Mouse (Mus musculus): ENCODE measurements around the gene Cabin1. TPM values are rescaled to one million over a fixed set of nuclear protein-coding genes. Genes with fewer than 3 reads are reported as not detected.
"Not testable (repeated sequence)": the region's sequence is repeated elsewhere in the genome, so short reads cannot be mapped to it uniquely, and the experiment has no call there.

Gene Cabin1
- polyA plus RNA-seq, 2 experiments: 11.2 to 13.7 TPM

DNA sequence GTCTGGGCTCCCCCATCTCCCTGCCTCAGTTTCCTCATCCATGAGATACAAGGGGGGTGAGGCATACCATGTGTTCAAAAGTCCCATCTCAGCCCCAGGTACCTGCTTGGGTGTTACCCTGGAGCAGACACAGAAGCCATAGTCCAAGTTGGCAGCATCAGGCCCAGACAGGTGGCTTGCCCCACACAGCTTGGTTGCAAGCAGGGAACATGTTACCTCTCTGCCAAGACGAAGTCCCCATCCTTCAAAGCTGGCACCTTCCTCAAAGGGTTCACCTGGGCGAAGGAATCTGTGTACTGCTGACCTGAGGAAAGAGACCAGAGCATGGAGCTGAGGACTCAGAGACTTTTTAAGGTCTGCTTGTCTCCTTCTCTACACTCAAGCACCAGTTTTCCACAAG lies 13.7 kb upstream of the Cabin1 start:
- WGBS (ENCODE audit: insufficient replicate concordance): 54% methylated on average over 2 of the region's 2 CpGs
- H3K9me3 ChIP-seq (ENCODE audit: control insufficient read depth, low read length): no peaks in the 10 kb centered on the region
- no peak overlapping the region for H3K27ac ChIP-seq
- DNase-seq (ENCODE audit: low read depth in 3 of 3, low spot score in 3 of 3): no peak
- no peak overlapping the region for H3K9ac ChIP-seq (replicated peaks)
- H3K4me3 ChIP-seq (ENCODE audit: insufficient read depth in 1 of 2, low read depth in 2 of 2, low read length in 2 of 2): no peak overlapping the region
- H3K27me3 ChIP-seq (ENCODE audit: control insufficient read depth, insufficient read depth, low read length): peaks cover 25% of the 10 kb centered on the region
- TF ChIP-seq EP300 (IDR thresholded peaks at IDR 0.05; ENCODE audit: low read depth) (no peak), CTCF (IDR thresholded peaks at IDR 0.05; ENCODE audit: low read depth) (no peak)
- H3K4me2 ChIP-seq (ENCODE audit: low read depth): no peak overlapping the region
- H3K4me1 ChIP-seq (replicated peaks; ENCODE audit: control insufficient read depth in 2 of 2, insufficient read depth in 2 of 2, low read length in 1 of 2): peaks cover 4 to 7% of the 10 kb centered on the region in 2 experiments
- no peaks in the 10 kb centered on the region for H3K36me3 ChIP-seq (replicated peaks; ENCODE audit: control insufficient read depth, insufficient read depth, low read depth)
- no peak for ATAC-seq (ENCODE audit: insufficient read depth)

DNA sequence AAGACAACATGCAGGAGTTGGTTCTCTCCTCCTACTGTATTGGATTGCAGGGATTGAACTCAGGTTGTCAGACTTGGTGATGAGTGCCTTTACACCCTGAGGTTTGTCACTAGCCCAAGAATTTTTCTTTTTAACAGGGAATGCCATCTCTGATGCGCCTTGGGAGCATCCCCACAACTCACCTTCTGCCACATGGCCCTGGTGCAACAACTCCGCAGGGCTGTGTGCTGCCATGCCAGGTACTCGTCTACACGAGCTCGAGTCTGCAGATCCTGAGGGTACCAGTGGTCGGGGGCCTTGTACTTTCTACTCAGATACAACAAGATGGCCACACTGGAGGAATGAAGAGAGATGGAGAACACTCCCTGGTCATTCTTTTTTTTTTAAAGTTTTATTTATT lies 12.4 kb upstream of the Cabin1 start:
- WGBS (ENCODE audit: insufficient replicate concordance): 69% methylated on average over 6 of the region's 6 CpGs
- H3K9ac ChIP-seq (replicated peaks): no peak overlapping the region
- ATAC-seq (ENCODE audit: insufficient read depth): no peak
- H3K27ac ChIP-seq: no peak overlapping the region
- no peaks in the 10 kb centered on the region for H3K36me3 ChIP-seq (replicated peaks; ENCODE audit: control insufficient read depth, insufficient read depth, low read depth)
- H3K4me1 ChIP-seq (replicated peaks; ENCODE audit: control insufficient read depth in 2 of 2, insufficient read depth in 2 of 2, low read length in 1 of 2): peaks cover 4 to 7% of the 10 kb centered on the region in 2 experiments
- DNase-seq (ENCODE audit: low read depth in 3 of 3, low spot score in 3 of 3): no peak
- H3K9me3 ChIP-seq (ENCODE audit: control insufficient read depth, low read length): no peaks in the 10 kb centered on the region
- TF ChIP-seq EP300 (IDR thresholded peaks at IDR 0.05; ENCODE audit: low read depth) (no peak), CTCF (IDR thresholded peaks at IDR 0.05; ENCODE audit: low read depth) (no peak)
- peaks cover 25% of the 10 kb centered on the region for H3K27me3 ChIP-seq (ENCODE audit: control insufficient read depth, insufficient read depth, low read length)
- H3K4me3 ChIP-seq (ENCODE audit: insufficient read depth in 1 of 2, low read depth in 2 of 2, low read length in 2 of 2): no peak overlapping the region
- no peak overlapping the region for H3K4me2 ChIP-seq (ENCODE audit: low read depth)

DNA sequence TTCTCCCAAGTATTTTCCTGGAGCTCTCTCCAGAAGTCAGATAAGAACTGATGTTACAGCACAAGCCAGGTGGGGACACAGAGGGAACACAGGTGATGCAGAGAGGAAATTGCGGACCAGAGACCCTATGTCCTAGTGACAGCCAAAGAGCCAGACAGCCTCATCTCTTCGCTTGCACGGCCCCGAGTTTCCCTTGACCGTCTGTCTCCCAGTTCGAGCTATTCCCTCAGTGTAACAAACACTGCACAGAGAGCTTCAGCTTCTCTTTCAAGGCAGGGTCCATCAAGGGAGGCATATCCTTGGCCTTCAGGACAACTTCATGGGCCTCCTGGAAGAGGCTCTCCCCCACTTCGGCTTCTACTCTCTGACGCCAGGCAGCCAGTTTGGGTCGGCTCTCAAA lies 10.4 kb upstream of the Cabin1 start:
- WGBS (ENCODE audit: insufficient replicate concordance): 75% methylated on average over 9 of the region's 9 CpGs
- DNase-seq (ENCODE audit: low read depth in 3 of 3, low spot score in 3 of 3) (no peak), ATAC-seq (ENCODE audit: insufficient read depth) (no peak)
- Histone ChIP-seq H3K9ac (replicated peaks) (no peak overlapping the region), H3K36me3 (replicated peaks; ENCODE audit: control insufficient read depth, insufficient read depth, low read depth) (no peaks in the 10 kb centered on the region), H3K4me2 (ENCODE audit: low read depth) (no peak overlapping the region), H3K4me3 (ENCODE audit: insufficient read depth in 1 of 2, low read depth in 2 of 2, low read length in 2 of 2) (no peak overlapping the region), H3K27me3 (ENCODE audit: control insufficient read depth, insufficient read depth, low read length) (peaks cover 6% of the 10 kb centered on the region), H3K4me1 (replicated peaks; ENCODE audit: control insufficient read depth in 2 of 2, insufficient read depth in 2 of 2, low read length in 1 of 2) (peaks cover 4 to 5% of the 10 kb centered on the region in 2 experiments), H3K27ac (no peak overlapping the region), H3K9me3 (ENCODE audit: control insufficient read depth, low read length) (no peaks in the 10 kb centered on the region)
- TF ChIP-seq CTCF (IDR thresholded peaks at IDR 0.05; ENCODE audit: low read depth) (no peak), EP300 (IDR thresholded peaks at IDR 0.05; ENCODE audit: low read depth) (no peak)

DNA sequence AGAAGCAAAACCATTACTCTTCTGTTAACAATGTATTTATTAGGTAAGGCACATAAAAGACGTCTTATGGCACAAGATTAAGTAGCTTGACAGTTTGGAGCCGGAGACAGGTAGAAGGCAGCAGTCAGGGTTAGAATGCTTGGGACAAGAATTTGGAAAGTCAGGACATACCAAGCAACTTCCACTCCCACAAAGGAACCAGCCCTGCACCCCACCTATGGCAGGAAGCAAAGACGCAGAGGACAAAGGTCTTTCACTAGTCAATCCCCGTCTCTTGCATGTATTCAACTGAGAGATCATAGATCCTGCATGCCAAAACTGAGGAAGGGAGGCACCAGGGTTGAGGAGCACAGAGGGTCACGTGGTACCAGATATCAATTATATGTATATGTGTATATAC lies 10.0 kb upstream of the Cabin1 start:
- H3K27ac ChIP-seq: no peak overlapping the region
- peaks cover 4 to 5% of the 10 kb centered on the region in 2 experiments for H3K4me1 ChIP-seq (replicated peaks; ENCODE audit: control insufficient read depth in 2 of 2, insufficient read depth in 2 of 2, low read length in 1 of 2)
- no peak overlapping the region for H3K9ac ChIP-seq (replicated peaks)
- no peak for DNase-seq (ENCODE audit: low read depth in 3 of 3, low spot score in 3 of 3)
- no peak for ATAC-seq (ENCODE audit: insufficient read depth)
- TF ChIP-seq CTCF (IDR thresholded peaks at IDR 0.05; ENCODE audit: low read depth) (no peak), EP300 (IDR thresholded peaks at IDR 0.05; ENCODE audit: low read depth) (no peak)
- no peaks in the 10 kb centered on the region for H3K9me3 ChIP-seq (ENCODE audit: control insufficient read depth, low read length)
- no peak overlapping the region for H3K4me3 ChIP-seq (ENCODE audit: insufficient read depth in 1 of 2, low read depth in 2 of 2, low read length in 2 of 2)
- WGBS (ENCODE audit: insufficient replicate concordance): 72% methylated on average over 5 of the region's 5 CpGs
- no peaks in the 10 kb centered on the region for H3K36me3 ChIP-seq (replicated peaks; ENCODE audit: control insufficient read depth, insufficient read depth, low read depth)
- no peak overlapping the region for H3K4me2 ChIP-seq (ENCODE audit: low read depth)
- peaks cover 1% of the 10 kb centered on the region for H3K27me3 ChIP-seq (ENCODE audit: control insufficient read depth, insufficient read depth, low read length)

DNA sequence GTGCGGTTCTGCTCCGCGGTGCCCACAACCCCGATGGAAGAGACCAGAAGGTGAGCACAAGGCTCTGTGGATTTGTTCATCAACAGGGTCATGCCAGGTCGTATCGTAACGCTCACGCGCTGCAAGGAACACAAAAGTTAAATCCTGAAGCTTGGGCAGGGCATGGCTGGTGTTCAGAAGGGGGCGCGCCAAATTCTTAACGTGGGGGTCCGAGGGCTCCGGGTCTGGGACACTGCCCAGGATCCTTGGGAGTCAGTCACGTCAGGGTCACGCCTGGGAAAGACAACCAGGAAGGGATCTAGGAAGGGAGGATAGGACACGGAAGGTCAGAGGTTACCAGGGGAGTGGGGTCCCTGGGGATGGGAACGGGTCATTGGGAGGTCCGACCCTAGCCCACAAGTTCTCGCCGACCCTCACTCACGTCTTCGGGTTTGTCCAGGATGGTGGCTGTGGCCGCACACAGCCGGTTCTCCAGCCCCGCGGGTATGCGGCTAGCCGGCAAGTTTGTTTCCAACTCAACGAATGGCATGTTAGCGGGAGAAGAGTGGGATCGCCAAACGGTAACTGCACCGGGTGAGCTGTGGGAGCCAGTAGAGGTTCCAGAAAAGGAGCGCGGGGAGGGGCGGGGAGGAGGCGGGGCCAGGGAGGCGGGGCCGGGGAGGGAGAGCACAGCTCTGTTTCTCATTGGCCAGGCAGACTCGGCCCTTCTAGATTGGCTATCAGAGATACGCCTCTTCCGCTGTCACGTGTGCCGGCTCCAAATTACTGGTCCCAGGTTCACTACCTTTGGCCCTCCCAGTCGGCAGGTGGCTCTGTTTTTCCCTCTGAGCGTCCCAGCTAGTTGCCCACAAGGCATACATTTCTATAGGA lies 8.9 kb upstream of the Cabin1 start, which contains the start of gene Ddt:
Gene Ddt, minus strand, starts transcription at position 620 of the 870 bp plus-strand sequence.
- H3K4me2 ChIP-seq (ENCODE audit: low read depth): peak within 1 kb of the TSS; percentile 99
- H3K27ac ChIP-seq: no peak within 1 kb of the TSS
- H3K4me1 ChIP-seq (replicated peaks; ENCODE audit: control insufficient read depth in 2 of 2, insufficient read depth in 2 of 2, low read length in 1 of 2): peaks cover 4 to 5% of the 10 kb centered on the region in 2 experiments
- WGBS (ENCODE audit: insufficient replicate concordance): under 1% methylated on average over 45 of the region's 47 CpGs
- no peaks in the 10 kb centered on the region for H3K36me3 ChIP-seq (replicated peaks; ENCODE audit: control insufficient read depth, insufficient read depth, low read depth)
- peak; percentile 89 for ATAC-seq (ENCODE audit: insufficient read depth)
- no peak for TF ChIP-seq EP300 (IDR thresholded peaks at IDR 0.05; ENCODE audit: low read depth)
- TF ChIP-seq CTCF (IDR thresholded peaks at IDR 0.05; ENCODE audit: low read depth): peak; percentile 53
- no peaks in the 10 kb centered on the region for H3K27me3 ChIP-seq (ENCODE audit: control insufficient read depth, insufficient read depth, low read length)
- peak within 1 kb of the TSS; percentile 73 for H3K9ac ChIP-seq (replicated peaks)
- DNase-seq (ENCODE audit: low read depth in 3 of 3, low spot score in 3 of 3): peak; percentile 84 to 86 (median 84)
- peak within 1 kb of the TSS; percentile 63 to 80 for H3K4me3 ChIP-seq (ENCODE audit: insufficient read depth in 1 of 2, low read depth in 2 of 2, low read length in 2 of 2)
- H3K9me3 ChIP-seq (ENCODE audit: control insufficient read depth, low read length): no peaks in the 10 kb centered on the region

DNA sequence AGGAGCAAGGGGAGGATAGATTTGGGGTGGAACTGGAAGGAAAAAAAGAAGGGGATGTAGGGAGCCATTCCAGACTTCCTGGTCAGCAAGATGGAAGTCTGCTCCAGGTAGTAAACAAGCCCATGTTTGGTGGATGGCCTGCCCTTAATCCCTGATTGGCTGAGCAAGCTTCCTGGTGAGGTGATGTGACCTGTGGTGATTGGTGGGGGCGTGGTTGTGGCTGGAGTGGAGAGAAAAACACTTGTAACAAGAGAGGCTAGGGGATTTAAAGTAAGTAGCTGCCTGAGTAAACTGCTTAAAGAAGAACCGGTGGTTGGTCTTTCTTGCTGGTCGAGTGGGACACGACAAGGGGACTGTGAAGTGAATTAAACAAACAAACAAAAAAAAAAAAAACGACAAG lies 3.6 kb upstream of the Cabin1 start:
- peaks cover 5 to 15% of the 10 kb centered on the region in 2 experiments; a peak in 3 of 4 replicates for H3K4me1 ChIP-seq (replicated peaks; ENCODE audit: control insufficient read depth in 2 of 2, insufficient read depth in 2 of 2, low read length in 1 of 2)
- not testable (repeated sequence) for ATAC-seq (ENCODE audit: insufficient read depth); H3K9me3 ChIP-seq (ENCODE audit: control insufficient read depth, low read length); H3K9ac ChIP-seq (replicated peaks); H3K4me3 ChIP-seq (ENCODE audit: insufficient read depth in 1 of 2, low read depth in 2 of 2, low read length in 2 of 2); H3K4me2 ChIP-seq (ENCODE audit: low read depth); H3K36me3 ChIP-seq (replicated peaks; ENCODE audit: control insufficient read depth, insufficient read depth, low read depth); DNase-seq (ENCODE audit: low read depth in 3 of 3, low spot score in 3 of 3); H3K27me3 ChIP-seq (ENCODE audit: control insufficient read depth, insufficient read depth, low read length); H3K27ac ChIP-seq
- WGBS (ENCODE audit: insufficient replicate concordance): 26% methylated on average over 5 of the region's 5 CpGs
